Mouse (Mus musculus): ENCODE data around the gene Gdf15.

DNA sequence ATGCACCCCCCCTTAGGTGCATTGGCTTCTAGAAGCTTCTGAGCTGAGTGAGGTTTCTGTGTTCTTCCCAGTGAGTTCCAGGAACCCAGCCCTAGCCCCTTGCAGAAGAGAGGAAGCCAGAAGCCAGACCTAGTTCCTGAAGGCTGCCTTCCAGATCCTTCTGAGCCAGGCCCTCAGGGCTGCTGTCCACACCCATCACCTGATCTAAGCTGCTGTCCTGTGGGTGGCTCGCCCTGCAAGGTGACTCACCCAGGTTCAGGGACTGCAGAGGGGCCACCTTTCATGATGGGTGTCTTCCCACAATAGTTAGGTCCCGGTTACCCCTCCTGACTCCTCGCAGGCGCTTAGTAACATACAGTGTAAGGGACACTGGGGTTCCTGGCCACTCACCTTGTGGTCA lies 47.1 kb upstream of the Gdf15 start:
- TF ChIP-seq CTCF (IDR thresholded peaks at IDR 0.05; ENCODE audit: borderline replicate concordance, control insufficient read depth, extremely low read depth, insufficient read depth, low read length, poor library complexity) (no peak), POLR2A (IDR thresholded peaks at IDR 0.05; ENCODE audit: control insufficient read depth, extremely low read depth, insufficient read depth, low read length, poor library complexity) (no peak)

All from thymus, adult 2 months (tissue).